Mouse (Mus musculus) MEL (cell line): Measurements from ENCODE around the gene Ormdl1. TPM values are rescaled to one million over a fixed set of nuclear protein-coding genes. Genes with fewer than 3 reads are reported as not detected.

ENCODE experiments used
- DNase-seq: peaks from one replicate; pipeline ENCODE4 v3.0.0; 2011; ENCODE audit warnings: low read depth, low spot score
- H3K27ac ChIP-seq: 2 replicates; pipeline ENCODE4 v1.5.1; 2012; ENCODE audit warnings: low read depth, mild to moderate bottlenecking, control low read depth, low read length, moderate library complexity; ENCODE audit not compliant: control insufficient read depth
- H3K27me3 ChIP-seq, 2 experiments: fragments of 150-350 bp in 1 of 2; sonication (generic) in 1 of 2; 2 replicates each; pipeline ENCODE4 v1.6.1; 2012; ENCODE audit warnings: low read length in 2 of 2, mild to moderate bottlenecking in 2 of 2, improper control_type of control experiment in 1 of 2, moderate library complexity in 1 of 2; ENCODE audit not compliant: insufficient read depth in 2 of 2, control insufficient read depth in 1 of 2
- H3K36me3 ChIP-seq, 2 experiments: 2 replicates each; pipeline ENCODE4 v1.6.1; 2012 to 2014; ENCODE audit warnings: low read length in 2 of 2, improper control_type of control experiment in 1 of 2, inconsistent platforms in 1 of 2, mild to moderate bottlenecking in 1 of 2; ENCODE audit not compliant: insufficient read depth in 2 of 2, control insufficient read depth in 1 of 2
- H3K4me1 ChIP-seq, 2 experiments: fragments of 150-350 bp in 1 of 2; sonication (generic) in 1 of 2; 2 replicates each; pipeline ENCODE4 v1.6.1; 2012; ENCODE audit warnings: low read length in 2 of 2, improper control_type of control experiment in 1 of 2, mild to moderate bottlenecking in 1 of 2; ENCODE audit not compliant: insufficient read depth in 2 of 2, control insufficient read depth in 1 of 2
- H3K4me3 ChIP-seq, 2 experiments: fragments of 150-350 bp in 1 of 2; sonication (generic) in 1 of 2; 2 replicates each; pipeline ENCODE4 v1.5.1; 2012; ENCODE audit warnings: low read depth in 2 of 2, low read length in 2 of 2, mild to moderate bottlenecking in 2 of 2, moderate library complexity in 2 of 2, control low read depth in 1 of 2, improper control_type of control experiment in 1 of 2; ENCODE audit not compliant: control insufficient read depth in 1 of 2, insufficient read depth in 1 of 2
- H3K79me2 ChIP-seq: 2 replicates; pipeline ENCODE4 v1.6.1; 2012; ENCODE audit warnings: mild to moderate bottlenecking, low read length, moderate library complexity; ENCODE audit not compliant: control insufficient read depth, poor library complexity, insufficient read depth
- H3K9ac ChIP-seq: 2 replicates; pipeline ENCODE4 v1.6.1; 2012; ENCODE audit warnings: low read depth, mild to moderate bottlenecking, control low read depth, low read length, moderate library complexity; ENCODE audit not compliant: control insufficient read depth, poor library complexity, severe bottlenecking
- H3K9me3 ChIP-seq: fragments of 150-350 bp; sonication (generic); replicated peaks from 2 replicates; pipeline ENCODE4 v1.6.1; 2012; ENCODE audit warnings: mild to moderate bottlenecking, low read length, improper control_type of control experiment, moderate library complexity; ENCODE audit not compliant: insufficient read depth
- BHLHE40 ChIP-seq: IDR thresholded peaks from 2 replicates; pipeline ENCODE4 v1.6.1; 2012; ENCODE audit warnings: low read depth, mild to moderate bottlenecking, inconsistent platforms, low read length, improper control_type of control experiment, borderline replicate concordance
- CHD1 ChIP-seq: IDR thresholded peaks from 2 replicates; pipeline ENCODE4 v1.6.1; 2012; ENCODE audit warnings: low read depth, mild to moderate bottlenecking, inconsistent platforms, low read length, improper control_type of control experiment
- CHD2 ChIP-seq: IDR thresholded peaks from 2 replicates; pipeline ENCODE4 v1.6.1; 2011; ENCODE audit warnings: low read length, improper control_type of control experiment
- CTCF ChIP-seq, 3 experiments: IDR thresholded peaks in 2 of 3; conservative IDR thresholded peaks in 1 of 3; 2 replicates each; pipeline ENCODE4 v1.5.1; 2011 to 2012; ENCODE audit warnings: low read length in 3 of 3, low read depth in 2 of 3, mild to moderate bottlenecking in 2 of 3, improper control_type of control experiment in 1 of 3, inconsistent platforms in 1 of 3, mixed read lengths in 1 of 3, moderate library complexity in 1 of 3; ENCODE audit not compliant: control insufficient read depth in 1 of 3, insufficient read depth in 1 of 3, poor library complexity in 1 of 3, severe bottlenecking in 1 of 3
- ELF1 ChIP-seq: IDR thresholded peaks from 2 replicates; pipeline ENCODE4 v1.6.1; 2014; ENCODE audit warnings: low read depth, mild to moderate bottlenecking, inconsistent platforms, low read length, improper control_type of control experiment, moderate library complexity
- GABPA ChIP-seq: IDR thresholded peaks from 2 replicates; pipeline ENCODE4 v1.6.1; 2012; ENCODE audit warnings: low read depth, mild to moderate bottlenecking, inconsistent platforms, low read length, improper control_type of control experiment, moderate library complexity
- GATA1 ChIP-seq: IDR thresholded peaks from 2 replicates; pipeline ENCODE4 v1.6.1; 2011; ENCODE audit warnings: low read depth, low read length, improper control_type of control experiment
- HCFC1 ChIP-seq: IDR thresholded peaks from 2 replicates; pipeline ENCODE4 v1.6.1; 2012; ENCODE audit warnings: low read depth, mild to moderate bottlenecking, inconsistent platforms, low read length, improper control_type of control experiment, moderate library complexity
- JUND ChIP-seq: IDR thresholded peaks from 2 replicates; pipeline ENCODE4 v1.6.1; 2011; ENCODE audit warnings: low read depth, mild to moderate bottlenecking, improper control_type of control experiment, low read length
- MAFK ChIP-seq: IDR thresholded peaks from 2 replicates; pipeline ENCODE4 v1.6.1; 2011; ENCODE audit warnings: low read depth, mild to moderate bottlenecking, low read length, improper control_type of control experiment, borderline replicate concordance
- MAX ChIP-seq: IDR thresholded peaks from 2 replicates; pipeline ENCODE4 v1.6.1; 2011; ENCODE audit warnings: low read length, improper control_type of control experiment
- MXI1 ChIP-seq: IDR thresholded peaks from 2 replicates; pipeline ENCODE4 v1.6.1; 2011; ENCODE audit warnings: mild to moderate bottlenecking, low read depth, low read length, improper control_type of control experiment
- MYB ChIP-seq: IDR thresholded peaks from 2 replicates; pipeline ENCODE4 v1.6.1; 2011; ENCODE audit warnings: mild to moderate bottlenecking, low read depth, low read length, improper control_type of control experiment
- MYC ChIP-seq: IDR thresholded peaks from 2 replicates; pipeline ENCODE4 v1.6.1; 2011; ENCODE audit warnings: low read depth, mild to moderate bottlenecking, low read length, improper control_type of control experiment, moderate library complexity
- NELFE ChIP-seq: IDR thresholded peaks from 2 replicates; pipeline ENCODE4 v1.6.1; 2011; ENCODE audit warnings: low read depth, low read length, improper control_type of control experiment
- RAD21 ChIP-seq: IDR thresholded peaks from 2 replicates; pipeline ENCODE4 v1.6.1; 2011; ENCODE audit warnings: mild to moderate bottlenecking, low read depth, low read length, improper control_type of control experiment
- RCOR1 ChIP-seq: IDR thresholded peaks from 2 replicates; pipeline ENCODE4 v1.6.1; 2012; ENCODE audit warnings: low read depth, mild to moderate bottlenecking, inconsistent platforms, low read length, improper control_type of control experiment
- SMC3 ChIP-seq: IDR thresholded peaks from 2 replicates; pipeline ENCODE4 v1.6.1; 2011; ENCODE audit warnings: low read depth, low read length, improper control_type of control experiment
- TCF12 ChIP-seq: IDR thresholded peaks from 2 replicates; pipeline ENCODE4 v1.6.1; 2014; ENCODE audit warnings: low read depth, mild to moderate bottlenecking, inconsistent platforms, low read length, improper control_type of control experiment, moderate library complexity
- USF1 ChIP-seq: IDR thresholded peaks from 2 replicates; pipeline ENCODE4 v1.6.1; 2014; ENCODE audit warnings: low read depth, mild to moderate bottlenecking, inconsistent platforms, low read length, improper control_type of control experiment, moderate library complexity
- ZC3H11A ChIP-seq: IDR thresholded peaks from 2 replicates; pipeline ENCODE4 v1.6.1; 2012; ENCODE audit warnings: low read depth, mild to moderate bottlenecking, inconsistent platforms, low read length, improper control_type of control experiment
- polyA plus RNA-seq, 2 experiments: library from polyadenylated mRNA; stranded (reverse) in 1 of 2; unstranded in 1 of 2; fragments of >175 nt in 1 of 2; fragments of >200 nt in 1 of 2; gene quantifications; 2 replicates each; pipeline versions ENCODE4 v1.2.1 to v1.2.4; 2012; ENCODE audit warnings: low replicate concordance in 2 of 2, low read depth in 1 of 2; ENCODE audit not compliant: insufficient read length in 2 of 2, insufficient read depth in 1 of 2, missing spikeins in 1 of 2
- total RNA-seq: library from RNA; depleted of rRNA; stranded (reverse); fragments of 300-350 nt; gene quantifications from 2 replicates; pipeline ENCODE4 v1.2.3, GENCODE M21; 2012

The Ormdl1 gene
- total and polyA plus RNA-seq, 3 experiments, result 19.9 to 128 (median 31.0) TPM

DNA sequence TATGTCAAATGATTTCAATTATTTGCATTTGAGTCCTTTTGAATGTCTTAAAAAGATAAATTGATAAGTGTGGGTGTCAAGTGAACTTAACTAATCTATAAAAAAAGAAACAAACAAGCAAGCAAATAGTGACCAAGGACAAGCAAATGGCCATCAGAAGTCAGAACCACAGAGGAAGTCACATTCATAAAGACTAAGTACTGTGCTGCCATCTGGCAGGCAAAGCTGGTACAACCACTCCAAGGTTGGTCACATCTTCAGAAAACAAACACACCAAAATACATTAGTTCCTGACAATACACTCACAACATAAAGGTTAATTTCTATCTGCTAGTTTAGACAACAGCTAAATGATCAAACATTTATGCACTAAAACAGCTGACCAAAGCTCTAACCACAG, 24.2 kb upstream of the Ormdl1 start:
- H3K27ac ChIP-seq, result no peak overlapping the region
- H3K9ac ChIP-seq, result no peak overlapping the region
- H3K4me1 ChIP-seq, result no peaks in the 10 kb centered on the region
- no peaks in the 10 kb centered on the region; the same call in 1 of the 2 replicates for H3K79me2 ChIP-seq
- H3K4me3 ChIP-seq, result no peak overlapping the region
- H3K36me3 ChIP-seq, result peaks cover 0 to 13% of the 10 kb centered on the region in 2 experiments; a peak in 2 of 4 replicates
- DNase-seq, result peak; percentile 20
- no peaks in the 10 kb centered on the region for H3K27me3 ChIP-seq
- no peak for TF ChIP-seq TCF12
- peak; percentile 28; the same call in 1 of the 2 replicates for TF ChIP-seq ZC3H11A
- peak; percentile 71 for TF ChIP-seq SMC3
- no peak for TF ChIP-seq NELFE
- TF ChIP-seq RAD21, result peak; percentile 48
- peak; percentile 20 to 55 (median 21); a peak in 4 of 6 replicates for TF ChIP-seq CTCF (IDR thresholded peaks at IDR 0.05 in 2 of 3, conservative IDR thresholded peaks at IDR 0.05 in 1 of 3; ENCODE audit: control insufficient read depth in 1 of 3, insufficient read depth in 1 of 3, low read depth in 2 of 3, low read length in 3 of 3, poor library complexity in 1 of 3, severe bottlenecking in 1 of 3)
- no peaks in the 10 kb centered on the region for H3K9me3 ChIP-seq

- H3K4me1 ChIP-seq, result no peaks in the 10 kb centered on the region; a peak in 1 of 4 replicates
- peaks cover 1% of the 10 kb centered on the region for H3K79me2 ChIP-seq
- TF ChIP-seq MYC (no peak), MXI1 (no peak), BHLHE40 (no peak), TCF12 (no peak), USF1 (no peak), RCOR1 (no peak), MYB (no peak), CHD1 (no peak), MAFK (no peak)
- TF ChIP-seq, all 39 proteins: peak for 0
- H3K9me3 ChIP-seq, result no peaks in the 10 kb centered on the region
- no peak overlapping the region for H3K9ac ChIP-seq
- H3K36me3 ChIP-seq, result peaks cover 0 to 4% of the 10 kb centered on the region in 2 experiments; a peak in 1 of 4 replicates
- no peaks in the 10 kb centered on the region for H3K27me3 ChIP-seq
- DNase-seq, result no peak
- no peak overlapping the region for H3K27ac ChIP-seq
- no peak overlapping the region for H3K4me3 ChIP-seq
Observed at GRCm38 (mm10) chr1:53291197-53291596, 5.7 kb upstream of the Ormdl1 start.

GRCm38 (mm10) chr1:53300506-53300905, 3.6 kb downstream of the Ormdl1 start:
- Histone ChIP-seq H3K9me3 (no peaks in the 10 kb centered on the region), H3K9ac (no peak overlapping the region), H3K4me3 (no peak overlapping the region), H3K27ac (no peak overlapping the region), H3K27me3 (no peaks in the 10 kb centered on the region), H3K36me3 (peaks cover 3 to 10% of the 10 kb centered on the region in 2 experiments; a peak in 3 of 4 replicates), H3K4me1 (peaks cover 0 to 2% of the 10 kb centered on the region in 2 experiments; a peak in 1 of 4 replicates), H3K79me2 (peaks cover 3% of the 10 kb centered on the region; the same call in 1 of the 2 replicates)
- TF ChIP-seq JUND (no peak), MAFK (no peak), USF1 (no peak), HCFC1 (no peak), GATA1 (no peak), CHD2 (no peak), ZC3H11A (no peak), MYC (no peak), GABPA (no peak), BHLHE40 (no peak), ELF1 (no peak), MAX (no peak)
- DNase-seq, result no peak
